Mouse (Mus musculus): ENCODE data around the gene Ctbs.
"Not testable (repeated sequence)": the region's sequence is repeated elsewhere in the genome, so short reads cannot be mapped to it uniquely, and the experiment has no call there.

The Ctbs gene

GRCm38 (mm10) chr3:146433063-146433462 lies 16.5 kb upstream of the Ctbs start:
- not testable (repeated sequence) for DNase-seq (ENCODE audit: low read depth, low spot score)

- DNase-seq (ENCODE audit: low read depth, low spot score): no peak
Measured at GRCm38 (mm10) chr3:146433681-146434350, 15.8 kb upstream of the Ctbs start.

GRCm38 (mm10) chr3:146434686-146435085 lies 14.9 kb upstream of the Ctbs start:
- no peak for DNase-seq (ENCODE audit: low read depth, low spot score)

GRCm38 (mm10) chr3:146435533-146435932 lies 14.1 kb upstream of the Ctbs start:
- DNase-seq (ENCODE audit: low read depth, low spot score): no peak

GRCm38 (mm10) chr3:146436114-146436513 lies 13.5 kb upstream of the Ctbs start:
- no peak for DNase-seq (ENCODE audit: low read depth, low spot score)

- no peak for DNase-seq (ENCODE audit: low read depth, low spot score)
Measured at GRCm38 (mm10) chr3:146440011-146440410, 9.6 kb upstream of the Ctbs start.

GRCm38 (mm10) chr3:146440422-146440821 lies 9.2 kb upstream of the Ctbs start:
- DNase-seq (ENCODE audit: low read depth, low spot score): peak; percentile 56

GRCm38 (mm10) chr3:146442484-146442883 lies 7.1 kb upstream of the Ctbs start:
- no peak for DNase-seq (ENCODE audit: low read depth, low spot score)

GRCm38 (mm10) chr3:146442936-146443335 lies 6.7 kb upstream of the Ctbs start:
- no peak for DNase-seq (ENCODE audit: low read depth, low spot score)

GRCm38 (mm10) chr3:146443380-146443779 lies 6.2 kb upstream of the Ctbs start:
- no peak for DNase-seq (ENCODE audit: low read depth, low spot score)

GRCm38 (mm10) chr3:146444880-146445279 lies 4.7 kb upstream of the Ctbs start:
- DNase-seq (ENCODE audit: low read depth, low spot score): no peak

GRCm38 (mm10) chr3:146447156-146447555 lies 2.4 kb upstream of the Ctbs start:
- DNase-seq (ENCODE audit: low read depth, low spot score): no peak

GRCm38 (mm10) chr3:146447598-146447997 lies 2.0 kb upstream of the Ctbs start:
- no peak for DNase-seq (ENCODE audit: low read depth, low spot score)

GRCm38 (mm10) chr3:146448372-146448771 lies 1.2 kb upstream of the Ctbs start:
- DNase-seq (ENCODE audit: low read depth, low spot score): no peak

- DNase-seq (ENCODE audit: low read depth, low spot score): no peak
Measured at GRCm38 (mm10) chr3:146448969-146449368, 626 bp upstream of the Ctbs start.

GRCm38 (mm10) chr3:146450371-146450841 lies 811 bp downstream of the Ctbs start:
- DNase-seq (ENCODE audit: low read depth, low spot score): peak; percentile 95

GRCm38 (mm10) chr3:146451375-146451774 lies 1.8 kb downstream of the Ctbs start:
- no peak for DNase-seq (ENCODE audit: low read depth, low spot score)

GRCm38 (mm10) chr3:146462939-146463338 lies 13.3 kb downstream of the Ctbs start:
- no peak for DNase-seq (ENCODE audit: low read depth, low spot score)

GRCm38 (mm10) chr3:146469226-146469625 lies 19.6 kb downstream of the Ctbs start:
- DNase-seq (ENCODE audit: low read depth, low spot score): no peak

- DNase-seq (ENCODE audit: low read depth, low spot score): no peak
Measured at GRCm38 (mm10) chr3:146472657-146473056, 23.1 kb downstream of the Ctbs start.

GRCm38 (mm10) chr3:146473741-146474140 lies 24.1 kb downstream of the Ctbs start:
- DNase-seq (ENCODE audit: low read depth, low spot score): no peak

GRCm38 (mm10) chr3:146474428-146474827 lies 24.8 kb downstream of the Ctbs start:
- DNase-seq (ENCODE audit: low read depth, low spot score): no peak

- no peak for DNase-seq (ENCODE audit: low read depth, low spot score)
Measured at GRCm38 (mm10) chr3:146482044-146482443, 32.4 kb downstream of the Ctbs start.

- DNase-seq (ENCODE audit: low read depth, low spot score): no peak
Measured at GRCm38 (mm10) chr3:146486464-146486863, 36.9 kb downstream of the Ctbs start.

Data from brain, adult 2 months (tissue).